Mouse (Mus musculus): ENCODE results near the gene Arl3. TPM values are rescaled to one million over a fixed set of nuclear protein-coding genes. Genes with fewer than 3 reads are reported as not detected.
A peak's percentile ranks its signal among the peaks of the same experiment; 100 is the strongest.

Arl3 gene
- polyA plus RNA-seq, 1 experiment from 2014 or later, result 103 TPM

- no peak overlapping the region for H3K4me3 ChIP-seq (replicated peaks)
- H3K27ac ChIP-seq, result peak overlapping the region; percentile 79
- H3K27me3 ChIP-seq (replicated peaks), result no peaks in the 10 kb centered on the region
- no peaks in the 10 kb centered on the region for H3K36me3 ChIP-seq
- peaks cover 55% of the 10 kb centered on the region for H3K4me1 ChIP-seq
- ATAC-seq (ENCODE audit: insufficient read depth, low FRiP score, low read depth), result no peak
- H3K9me3 ChIP-seq, result no peaks in the 10 kb centered on the region
- H3K9ac ChIP-seq, result no peak overlapping the region
- WGBS, result 21% methylated on average over 8 of the region's 8 CpGs
- peak overlapping the region; percentile 36 for H3K4me2 ChIP-seq
Measured at GRCm38 (mm10) chr19:46530449-46530990, 42.5 kb downstream of the Arl3 start.

GRCm38 (mm10) chr19:46529601-46530448, 43.2 kb downstream of the Arl3 start:
- Histone ChIP-seq H3K4me3 (replicated peaks) (no peak overlapping the region), H3K4me2 (peak overlapping the region; percentile 46), H3K9ac (0 out of 2 replicates have a peak overlapping the region, but pooled peaks have one; percentile 22)

GRCm38 (mm10) chr19:46528529-46529213, 44.3 kb downstream of the Arl3 start:
- no peaks in the 10 kb centered on the region for H3K27me3 ChIP-seq (replicated peaks)
- peaks cover 68% of the 10 kb centered on the region for H3K4me1 ChIP-seq
- H3K4me2 ChIP-seq, result peak overlapping the region; percentile 46
- no peaks in the 10 kb centered on the region for H3K36me3 ChIP-seq
- H3K4me3 ChIP-seq (replicated peaks), result peak overlapping the region; percentile 14; the same call in 1 of the 2 replicates
- WGBS, result 6% methylated on average over 20 of the region's 20 CpGs
- H3K9me3 ChIP-seq, result no peaks in the 10 kb centered on the region
- H3K9ac ChIP-seq, result 0 out of 2 replicates have a peak overlapping the region, but pooled peaks have one; percentile 22
- peak; percentile 11; the same call in 1 of the 2 replicates for ATAC-seq (ENCODE audit: insufficient read depth, low FRiP score, low read depth)
- peak overlapping the region; percentile 79 for H3K27ac ChIP-seq

More at GRCm38 (mm10) chr19:46529601-46530448, 43.2 kb downstream of the Arl3 start:
- no peaks in the 10 kb centered on the region for H3K36me3 ChIP-seq
- peak overlapping the region; percentile 79 for H3K27ac ChIP-seq
- no peaks in the 10 kb centered on the region for H3K9me3 ChIP-seq
- no peaks in the 10 kb centered on the region for H3K27me3 ChIP-seq (replicated peaks)
- WGBS, result 31% methylated on average over 13 of the region's 13 CpGs
- ATAC-seq (ENCODE audit: insufficient read depth, low FRiP score, low read depth), result no peak
- H3K4me1 ChIP-seq, result peaks cover 58% of the 10 kb centered on the region

- Histone ChIP-seq H3K4me2 (peak overlapping the region; percentile 46), H3K27ac (peak overlapping the region; percentile 79), H3K4me1 (peaks cover 68% of the 10 kb centered on the region), H3K36me3 (no peaks in the 10 kb centered on the region), H3K4me3 (replicated peaks) (no peak overlapping the region; the same call in 1 of the 2 replicates), H3K9me3 (no peaks in the 10 kb centered on the region), H3K9ac (no peak overlapping the region), H3K27me3 (replicated peaks) (no peaks in the 10 kb centered on the region)
- WGBS, result 41% methylated on average over 17 of the region's 17 CpGs
- ATAC-seq (ENCODE audit: insufficient read depth, low FRiP score, low read depth), result no peak
Measured at GRCm38 (mm10) chr19:46527632-46528528, 45.1 kb downstream of the Arl3 start.

- ATAC-seq (ENCODE audit: insufficient read depth, low FRiP score, low read depth), result no peak
- Histone ChIP-seq H3K36me3 (no peaks in the 10 kb centered on the region), H3K4me3 (replicated peaks) (no peak overlapping the region), H3K9ac (no peak overlapping the region), H3K9me3 (no peaks in the 10 kb centered on the region), H3K27me3 (replicated peaks) (no peaks in the 10 kb centered on the region), H3K4me2 (no peak overlapping the region), H3K27ac (peak overlapping the region; percentile 79), H3K4me1 (peaks cover 55% of the 10 kb centered on the region)
- WGBS, result 59% methylated on average over 10 of the region's 10 CpGs
Measured at GRCm38 (mm10) chr19:46525691-46526631, 47.0 kb downstream of the Arl3 start.

GRCm38 (mm10) chr19:46524601-46525321, 48.2 kb downstream of the Arl3 start:
- H3K27me3 ChIP-seq (replicated peaks), result no peaks in the 10 kb centered on the region
- ATAC-seq (ENCODE audit: insufficient read depth, low FRiP score, low read depth), result peak; percentile 32
- WGBS, result 27% methylated on average over 14 of the region's 14 CpGs
- peak overlapping the region; percentile 52 for H3K4me2 ChIP-seq
- no peaks in the 10 kb centered on the region for H3K36me3 ChIP-seq
- H3K4me1 ChIP-seq, result peaks cover 43% of the 10 kb centered on the region
- H3K9me3 ChIP-seq, result no peaks in the 10 kb centered on the region
- peak overlapping the region; percentile 15; the same call in 1 of the 2 replicates for H3K4me3 ChIP-seq (replicated peaks)
- peak overlapping the region; percentile 79 for H3K27ac ChIP-seq
- H3K9ac ChIP-seq, result no peak overlapping the region

- peak overlapping the region; percentile 15 for H3K4me3 ChIP-seq (replicated peaks)
- peak overlapping the region; percentile 52 for H3K4me2 ChIP-seq
- H3K36me3 ChIP-seq, result no peaks in the 10 kb centered on the region
- H3K9me3 ChIP-seq, result no peaks in the 10 kb centered on the region
- WGBS, result 17% methylated on average over 6 of the region's 6 CpGs
- no peak overlapping the region for H3K9ac ChIP-seq
- no peak for ATAC-seq (ENCODE audit: insufficient read depth, low FRiP score, low read depth)
- H3K27me3 ChIP-seq (replicated peaks), result no peaks in the 10 kb centered on the region
- peak overlapping the region; percentile 79 for H3K27ac ChIP-seq
- H3K4me1 ChIP-seq, result peaks cover 39% of the 10 kb centered on the region
Measured at GRCm38 (mm10) chr19:46524152-46524544, 48.9 kb downstream of the Arl3 start.

GRCm38 (mm10) chr19:46523480-46524151, 49.4 kb downstream of the Arl3 start:
- no peaks in the 10 kb centered on the region for H3K27me3 ChIP-seq (replicated peaks)

GRCm38 (mm10) chr19:46523131-46523479, 49.9 kb downstream of the Arl3 start:
- H3K4me3 ChIP-seq (replicated peaks), result peak overlapping the region; percentile 15; the same call in 1 of the 2 replicates

More at GRCm38 (mm10) chr19:46523480-46524151, 49.4 kb downstream of the Arl3 start:
- Histone ChIP-seq H3K27ac (peak overlapping the region; percentile 79), H3K4me1 (peaks cover 39% of the 10 kb centered on the region), H3K4me3 (replicated peaks) (peak overlapping the region; percentile 15), H3K36me3 (no peaks in the 10 kb centered on the region), H3K9me3 (no peaks in the 10 kb centered on the region), H3K9ac (no peak overlapping the region), H3K4me2 (peak overlapping the region; percentile 52)
- 11% methylated on average over 20 of the region's 20 CpGs for WGBS
- ATAC-seq (ENCODE audit: insufficient read depth, low FRiP score, low read depth), result peak; percentile 79

More at GRCm38 (mm10) chr19:46523131-46523479, 49.9 kb downstream of the Arl3 start:
- no peaks in the 10 kb centered on the region for H3K27me3 ChIP-seq (replicated peaks)
- H3K9me3 ChIP-seq, result no peaks in the 10 kb centered on the region
- no peak for ATAC-seq (ENCODE audit: insufficient read depth, low FRiP score, low read depth)
- H3K27ac ChIP-seq, result peak overlapping the region; percentile 79
- H3K9ac ChIP-seq, result no peak overlapping the region
- no peaks in the 10 kb centered on the region for H3K36me3 ChIP-seq
- H3K4me1 ChIP-seq, result peaks cover 40% of the 10 kb centered on the region
- H3K4me2 ChIP-seq, result peak overlapping the region; percentile 52
